In the genomic region with DNA sequence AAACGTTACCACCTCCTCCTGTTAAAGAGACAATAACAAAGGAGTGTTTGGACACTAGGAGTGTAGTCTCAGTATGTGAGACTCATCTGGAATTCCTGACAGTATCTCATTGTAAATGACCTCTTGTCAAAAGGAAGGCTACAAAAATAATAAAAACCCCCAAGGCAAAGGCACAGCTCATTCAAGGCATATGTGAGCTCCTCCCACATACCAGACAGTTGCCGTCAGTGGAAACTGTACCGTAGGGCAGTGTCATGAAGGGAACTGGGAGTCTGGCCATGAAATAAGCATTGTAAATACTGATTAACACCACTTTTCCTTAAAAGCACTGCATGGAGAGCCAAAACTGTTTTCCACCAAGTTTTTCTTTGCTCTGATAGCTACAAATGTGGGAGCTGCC, we compare ENCODE assay signal across 8 mouse cellular contexts. TPM values are rescaled to one million over a fixed set of nuclear protein-coding genes. Genes with fewer than 3 reads are reported as not detected.
DNase-seq lines count a peak whose midpoint lies in the region; ATAC-seq and TF ChIP-seq lines count a peak whose summit lies in the region.

No protein-coding gene starts in this region.

- no peak overlapping the region for H3K9ac ChIP-seq in midbrain, embryonic 14.5 days (replicated peaks; ENCODE audit: low read length)
- no peak overlapping the region for H3K9ac ChIP-seq in midbrain, embryonic 15.5 days
- no peak overlapping the region for H3K9ac ChIP-seq in intestine, embryonic 16.5 days (ENCODE audit: low read depth, low read length)
- H3K9ac ChIP-seq in lung, embryonic 14.5 days, result no peak overlapping the region

- no peak overlapping the region for H3K4me2 ChIP-seq in midbrain, embryonic 14.5 days (ENCODE audit: low read length)
- H3K4me2 ChIP-seq in midbrain, embryonic 15.5 days, result no peak overlapping the region
- H3K4me2 ChIP-seq in intestine, embryonic 16.5 days (ENCODE audit: low read depth, low read length), result peak overlapping the region; percentile 28
- peak overlapping the region; percentile 26 for H3K4me2 ChIP-seq in lung, embryonic 14.5 days

- WGBS in midbrain, embryonic 14.5 days, result 50% methylated on average over 3 of the region's 3 CpGs
- 36% methylated on average over 3 of the region's 3 CpGs for WGBS in midbrain, embryonic 15.5 days
- WGBS in intestine, embryonic 16.5 days, result 7% methylated on average over 3 of the region's 3 CpGs
- WGBS in lung, embryonic 14.5 days, result 10% methylated on average over 3 of the region's 3 CpGs

- ATAC-seq in midbrain, embryonic 14.5 days (ENCODE audit: low FRiP score, low TSS enrichment), result no peak
- ATAC-seq in midbrain, embryonic 15.5 days (replicated peaks), result no peak
- peak; percentile 79 for ATAC-seq in intestine, embryonic 16.5 days
- peak; percentile 85 for ATAC-seq in lung, embryonic 14.5 days (ENCODE audit: insufficient read depth)

- H3K27ac ChIP-seq in midbrain, embryonic 14.5 days (replicated peaks; ENCODE audit: low read depth, low read length), result no peak overlapping the region
- no peak overlapping the region for H3K27ac ChIP-seq in midbrain, embryonic 15.5 days
- peak overlapping the region; percentile 89 for H3K27ac ChIP-seq in embryonic fibroblast, embryonic 13.5 days (ENCODE audit: insufficient read depth, low read length)
- H3K27ac ChIP-seq in intestine, embryonic 16.5 days (ENCODE audit: low read length), result peak overlapping the region; percentile 70
- H3K27ac ChIP-seq in lung, embryonic 14.5 days (ENCODE audit: low read depth), result peak overlapping the region; percentile 63

- H3K27me3 ChIP-seq in midbrain, embryonic 14.5 days (ENCODE audit: control insufficient read depth, insufficient read depth, low read length), result no peaks in the 10 kb centered on the region
- no peaks in the 10 kb centered on the region for H3K27me3 ChIP-seq in midbrain, embryonic 15.5 days (replicated peaks)
- no peaks in the 10 kb centered on the region for H3K27me3 ChIP-seq in intestine, embryonic 16.5 days (replicated peaks; ENCODE audit: control insufficient read depth, insufficient read depth, low read length)
- no peaks in the 10 kb centered on the region for H3K27me3 ChIP-seq in lung, embryonic 14.5 days (ENCODE audit: insufficient read depth, low read length)

- no peak for TF ChIP-seq CTCF in embryonic fibroblast, embryonic 13.5 days (IDR thresholded peaks at IDR 0.05; ENCODE audit: borderline replicate concordance, insufficient read depth, low read length)
- TF ChIP-seq CTCF in lung, embryonic 14.5 days (IDR thresholded peaks at IDR 0.05; ENCODE audit: low read depth), result no peak

- H3K4me1 ChIP-seq in midbrain, embryonic 14.5 days (ENCODE audit: control insufficient read depth, insufficient read depth, low read length), result peaks cover 12% of the 10 kb centered on the region
- H3K4me1 ChIP-seq in midbrain, embryonic 15.5 days, result peaks cover 11% of the 10 kb centered on the region
- peaks cover 31% of the 10 kb centered on the region for H3K4me1 ChIP-seq in embryonic fibroblast, embryonic 13.5 days (ENCODE audit: control insufficient read depth, insufficient read depth, low read length)
- peaks cover 38% of the 10 kb centered on the region for H3K4me1 ChIP-seq in intestine, embryonic 16.5 days (ENCODE audit: control insufficient read depth, insufficient read depth, low read length)
- H3K4me1 ChIP-seq in lung, embryonic 14.5 days (ENCODE audit: insufficient read depth), result peaks cover 45% of the 10 kb centered on the region

- DNase-seq in midbrain, embryonic 14.5 days, result peak; percentile 35
- DNase-seq in lung, embryonic 14.5 days, result peak; percentile 90
- no peak for DNase-seq in right cerebral cortex, adult 2 months (ENCODE audit: low spot score in 2 of 2)
- no peak for DNase-seq in thymus, adult 18-20 months
- no peak for DNase-seq in urinary bladder, postnatal 10 days (ENCODE audit: low spot score)

- no peak for TF ChIP-seq POLR2A in embryonic fibroblast, embryonic 13.5 days (IDR thresholded peaks at IDR 0.05; ENCODE audit: low read depth, low read length)

- no peak overlapping the region for H3K4me3 ChIP-seq in midbrain, embryonic 14.5 days (replicated peaks; ENCODE audit: low read depth, low read length)
- no peak overlapping the region for H3K4me3 ChIP-seq in midbrain, embryonic 15.5 days
- no peak overlapping the region for H3K4me3 ChIP-seq in embryonic fibroblast, embryonic 13.5 days (ENCODE audit: insufficient read depth, low read length)
- no peak overlapping the region for H3K4me3 ChIP-seq in intestine, embryonic 16.5 days (ENCODE audit: low read length)
- no peak overlapping the region for H3K4me3 ChIP-seq in lung, embryonic 14.5 days (ENCODE audit: low read depth, low read length)

- no peaks in the 10 kb centered on the region for H3K9me3 ChIP-seq in midbrain, embryonic 14.5 days (ENCODE audit: control insufficient read depth, low read length)
- H3K9me3 ChIP-seq in midbrain, embryonic 15.5 days, result no peaks in the 10 kb centered on the region
- no peaks in the 10 kb centered on the region for H3K9me3 ChIP-seq in intestine, embryonic 16.5 days (ENCODE audit: control insufficient read depth, low read length)
- no peaks in the 10 kb centered on the region for H3K9me3 ChIP-seq in lung, embryonic 14.5 days (ENCODE audit: low read depth, low read length)

- H3K36me3 ChIP-seq in midbrain, embryonic 14.5 days (ENCODE audit: control insufficient read depth, insufficient read depth, low read length), result 0 out of 2 replicates have a peak, but pooled peaks cover 8% of the 10 kb centered on the region
- H3K36me3 ChIP-seq in midbrain, embryonic 15.5 days (replicated peaks), result no peaks in the 10 kb centered on the region
- H3K36me3 ChIP-seq in intestine, embryonic 16.5 days (ENCODE audit: control insufficient read depth, insufficient read depth, low read length), result no peaks in the 10 kb centered on the region
- H3K36me3 ChIP-seq in lung, embryonic 14.5 days (ENCODE audit: insufficient read depth), result no peaks in the 10 kb centered on the region

RNA-seq across cellular contexts. Expression of gene Sgms1, which starts 43.3 kb away (rescaled TPM):
- 12.3 and 13.8 TPM in 2 replicates for polyA plus RNA-seq in midbrain, embryonic 14.5 days (2014; fragmentation: Nextera tagmentation; extraction: Ambion mirVana)
- 21.5 and 22.3 TPM in 2 replicates for polyA plus RNA-seq in midbrain, embryonic 15.5 days (2015; fragmentation: Nextera tagmentation; extraction: Ambion mirVana)
- 42.2 and 56.5 TPM in 2 replicates for polyA plus RNA-seq in embryonic fibroblast, embryonic 13.5 days (2011; ENCODE audit: insufficient read length, low read depth, missing spikeins)
- 33.1 and 33.5 TPM in 2 replicates for polyA plus RNA-seq in intestine, embryonic 16.5 days (2015; fragmentation: Nextera tagmentation; extraction: Ambion mirVana)
- 49.7 and 50.2 TPM in 2 replicates for polyA plus RNA-seq in lung, embryonic 14.5 days (2014; fragmentation: Nextera tagmentation; extraction: Ambion mirVana)

Comparison
In these comparisons a context has a peak if more than half of its experiments do, and no peak if none do; other contexts are left out.
1. ATAC-seq: peak in intestine, embryonic 16.5 days (single experiment) and lung, embryonic 14.5 days (single experiment); none in midbrain, embryonic 14.5 days (single experiment) and midbrain, embryonic 15.5 days (single experiment).
2. DNase-seq: peak in midbrain, embryonic 14.5 days (single experiment) and lung, embryonic 14.5 days (single experiment); none in right cerebral cortex, adult 2 months (0 of 2), thymus, adult 18-20 months (0 of 2) and urinary bladder, postnatal 10 days (single experiment).
3. H3K27ac ChIP-seq: peak in embryonic fibroblast, embryonic 13.5 days (single experiment), intestine, embryonic 16.5 days (single experiment) and lung, embryonic 14.5 days (single experiment); none in midbrain, embryonic 14.5 days (single experiment) and midbrain, embryonic 15.5 days (single experiment).
4. H3K4me2 ChIP-seq: peak in intestine, embryonic 16.5 days (single experiment) and lung, embryonic 14.5 days (single experiment); none in midbrain, embryonic 14.5 days (single experiment) and midbrain, embryonic 15.5 days (single experiment).